Mouse (Mus musculus) thymus, postnatal 10 days (tissue): ENCODE data around the gene Zfp770.
"Not testable (repeated sequence)": the region's sequence is repeated elsewhere in the genome, so short reads cannot be mapped to it uniquely, and the experiment has no call there.

Source experiments
- DNase-seq, 2 experiments: peaks; one replicate each; pipeline ENCODE4 v3.0.0; 2021; ENCODE audit warnings: low spot score in 2 of 2

The Zfp770 gene

DNA sequence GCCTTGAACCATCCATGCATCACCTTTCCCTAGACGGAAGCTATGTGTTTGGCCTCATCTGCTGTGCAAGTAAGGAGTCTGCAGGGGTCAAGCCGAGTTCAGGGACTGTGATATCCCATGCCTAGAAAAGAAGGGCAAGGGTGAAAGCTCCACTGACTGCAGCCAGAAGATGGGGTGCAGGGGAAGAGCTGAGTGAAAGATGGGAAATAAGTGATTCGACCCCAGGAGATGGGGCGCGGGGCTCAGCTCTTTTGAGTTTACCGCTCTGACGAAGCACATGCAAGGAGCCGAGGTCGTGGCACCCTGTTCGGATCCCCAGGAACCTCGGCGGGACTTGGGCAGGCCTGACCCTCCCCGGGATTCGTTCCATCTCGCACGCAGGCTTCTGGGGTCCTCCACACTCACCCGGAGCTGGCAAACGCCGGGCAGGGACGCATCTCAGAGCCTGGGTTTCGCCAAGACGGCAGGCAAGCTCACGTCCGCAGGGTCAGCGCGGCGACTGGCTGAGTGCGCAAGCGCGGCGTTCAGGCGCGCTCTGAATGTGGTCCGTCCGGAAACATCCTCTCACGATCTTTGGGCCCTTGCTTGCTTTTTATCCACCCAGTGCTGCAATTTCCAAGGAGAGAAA, at the start of gene Zfp770:
Zfp770 (minus strand) TSS at position 538 of the 628 bp plus-strand sequence.
- peak; percentile 50 to 65 for DNase-seq

DNA sequence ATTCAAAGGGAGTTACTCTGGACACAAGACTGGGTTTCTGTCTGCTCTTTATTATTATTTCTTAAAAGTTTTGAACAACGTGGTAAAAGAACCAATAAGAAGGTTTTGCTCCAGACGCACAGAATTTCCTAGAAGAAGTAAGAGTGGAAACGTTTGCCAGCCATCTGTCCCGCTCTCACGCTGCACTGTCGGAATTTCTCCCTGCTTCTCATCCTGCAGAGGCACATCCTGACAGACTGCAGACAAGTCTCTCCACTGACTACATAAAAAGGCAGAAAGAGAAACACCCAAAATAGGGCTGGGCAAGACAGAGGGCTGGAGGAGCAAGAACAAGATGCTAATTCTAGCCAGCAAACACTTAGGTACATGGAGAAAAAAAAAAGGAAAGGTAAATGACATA, 48.2 kb upstream of the Zfp770 start:
- no peak for DNase-seq

GRCm38 (mm10) chr2:114237639-114238038, 36.4 kb upstream of the Zfp770 start:
- no peak for DNase-seq

DNA sequence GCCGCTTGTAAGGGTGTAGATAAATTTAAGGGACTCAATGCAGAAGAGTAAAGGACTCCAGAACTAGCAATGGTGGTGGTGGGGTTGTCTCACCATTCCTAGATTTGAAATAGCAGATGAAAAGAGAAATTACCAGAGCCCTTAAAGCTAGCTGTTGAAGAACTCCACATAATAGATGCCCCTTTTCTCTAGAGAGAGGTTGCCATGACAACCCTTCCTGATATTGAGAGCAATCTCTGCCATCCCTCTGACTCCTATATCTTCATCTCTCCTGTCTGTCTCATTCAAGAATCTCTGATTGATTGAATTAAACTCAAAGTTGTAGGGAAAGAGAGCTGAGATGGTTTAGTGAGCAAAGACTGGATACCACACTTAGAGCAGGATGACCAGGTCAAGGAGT, 35.3 kb upstream of the Zfp770 start:
- DNase-seq = no peak

- no peak for DNase-seq
Measured at GRCm38 (mm10) chr2:114235584-114235983, 34.3 kb upstream of the Zfp770 start.

DNA sequence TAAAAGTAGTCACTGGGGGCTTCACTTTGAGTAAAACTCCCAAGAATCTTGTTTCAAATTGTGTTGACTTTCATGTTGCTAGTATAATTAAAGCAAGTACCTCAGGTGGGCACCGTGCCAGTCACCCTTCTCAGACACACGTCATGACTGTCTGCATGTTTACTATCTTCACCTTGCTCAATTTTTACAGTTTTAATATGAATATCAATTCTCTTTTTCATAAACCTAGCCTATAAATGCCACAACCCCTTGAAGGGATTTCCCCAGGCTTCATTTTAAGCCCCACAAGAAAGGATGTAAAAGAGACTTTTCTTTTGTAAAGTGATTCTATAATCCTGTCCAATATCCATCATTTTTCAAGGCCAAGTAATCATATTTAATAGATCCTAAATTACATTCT, 30.0 kb upstream of the Zfp770 start:
- DNase-seq = no peak

DNA sequence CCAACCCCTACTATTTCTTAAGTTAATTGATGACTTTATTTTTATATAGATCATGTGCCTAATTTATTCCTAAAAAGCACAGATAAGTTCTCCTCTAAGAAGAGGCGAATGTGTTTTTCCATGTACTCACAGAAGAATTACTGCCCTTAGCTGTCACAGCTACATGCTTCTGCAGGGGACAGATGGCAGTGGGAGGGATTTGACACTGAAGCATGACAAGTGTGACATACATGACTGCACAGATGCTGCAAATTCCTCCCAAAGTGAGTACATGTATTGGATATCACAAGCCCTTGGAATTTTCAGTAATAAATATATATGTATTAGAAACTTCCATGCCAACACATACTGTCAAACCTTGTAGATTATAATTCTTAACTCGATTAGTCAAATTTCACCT, 27.4 kb upstream of the Zfp770 start:
- no peak for DNase-seq

- no peak for DNase-seq
Measured at GRCm38 (mm10) chr2:114205036-114205435, 3.8 kb upstream of the Zfp770 start.

- DNase-seq = no peak
Measured at GRCm38 (mm10) chr2:114201574-114201973, 305 bp upstream of the Zfp770 start.

DNA sequence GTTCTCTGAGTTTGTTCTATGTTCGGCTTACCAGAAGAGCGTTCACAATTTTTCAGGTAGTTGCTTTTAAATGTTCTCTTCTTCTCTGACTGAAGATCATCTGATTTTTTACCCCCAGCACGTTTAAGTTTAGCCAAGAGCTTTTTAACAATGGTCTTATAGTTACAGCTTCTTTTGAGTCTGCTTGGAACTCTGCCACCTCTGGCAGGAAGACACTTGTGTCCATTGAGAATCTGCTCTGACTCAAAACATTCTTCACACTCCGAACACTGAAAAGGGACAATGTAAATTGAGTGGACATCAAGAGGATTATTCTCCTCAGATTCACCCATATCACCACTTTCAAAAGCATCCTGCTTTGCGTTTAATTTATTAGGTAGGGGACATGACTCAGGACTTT, 4.8 kb downstream of the Zfp770 start:
- no peak for DNase-seq

- not testable (repeated sequence) for DNase-seq
Measured at GRCm38 (mm10) chr2:114186924-114187323, 14.3 kb downstream of the Zfp770 start, which contains the start of gene Aqr. TSS of gene Aqr (minus strand) at chr2:114187024.

DNA sequence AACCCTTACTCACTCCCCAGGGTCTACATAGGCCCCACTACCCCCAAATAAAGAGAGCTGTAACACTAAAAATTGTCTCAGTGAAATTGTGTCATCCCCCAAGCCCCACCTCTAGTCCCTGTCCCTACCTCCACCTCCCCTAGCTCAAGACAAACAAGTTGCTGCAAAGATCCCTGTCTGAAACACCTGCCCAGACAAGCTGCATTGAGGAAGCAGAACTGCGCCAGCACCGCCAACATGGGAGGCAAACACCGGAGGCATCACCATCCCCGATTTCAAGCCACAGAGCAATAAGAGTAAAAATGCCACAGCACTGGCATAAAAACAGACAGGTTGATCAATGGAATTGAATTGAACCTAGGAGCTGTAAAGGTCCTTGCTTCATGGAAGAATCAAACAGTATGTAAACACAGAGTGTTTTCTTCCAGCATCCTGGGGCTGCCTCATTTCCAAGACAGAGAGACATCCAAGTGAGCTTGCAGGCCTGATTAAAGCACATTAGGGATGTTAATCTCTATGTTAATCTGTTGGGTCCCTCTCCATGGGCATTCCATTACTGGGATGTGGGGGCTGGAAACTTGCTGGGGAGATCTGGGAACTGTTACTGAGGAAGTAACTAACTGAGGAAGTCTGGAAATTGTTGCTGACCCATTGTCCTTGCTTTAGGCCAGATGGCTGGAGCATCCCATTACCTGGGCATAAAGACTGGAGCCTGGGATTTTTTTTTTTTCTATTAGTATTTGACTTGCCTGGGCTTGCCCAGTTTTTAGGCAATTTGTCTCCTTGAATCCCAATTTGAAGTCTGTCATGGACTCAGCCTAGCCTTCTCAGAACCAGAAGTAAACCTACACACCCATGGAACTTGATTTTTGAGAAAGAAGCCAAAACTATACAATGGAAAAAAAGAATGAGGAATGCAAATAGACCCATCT, 23.2 kb downstream of the Zfp770 start:
- DNase-seq = no peak

DNA sequence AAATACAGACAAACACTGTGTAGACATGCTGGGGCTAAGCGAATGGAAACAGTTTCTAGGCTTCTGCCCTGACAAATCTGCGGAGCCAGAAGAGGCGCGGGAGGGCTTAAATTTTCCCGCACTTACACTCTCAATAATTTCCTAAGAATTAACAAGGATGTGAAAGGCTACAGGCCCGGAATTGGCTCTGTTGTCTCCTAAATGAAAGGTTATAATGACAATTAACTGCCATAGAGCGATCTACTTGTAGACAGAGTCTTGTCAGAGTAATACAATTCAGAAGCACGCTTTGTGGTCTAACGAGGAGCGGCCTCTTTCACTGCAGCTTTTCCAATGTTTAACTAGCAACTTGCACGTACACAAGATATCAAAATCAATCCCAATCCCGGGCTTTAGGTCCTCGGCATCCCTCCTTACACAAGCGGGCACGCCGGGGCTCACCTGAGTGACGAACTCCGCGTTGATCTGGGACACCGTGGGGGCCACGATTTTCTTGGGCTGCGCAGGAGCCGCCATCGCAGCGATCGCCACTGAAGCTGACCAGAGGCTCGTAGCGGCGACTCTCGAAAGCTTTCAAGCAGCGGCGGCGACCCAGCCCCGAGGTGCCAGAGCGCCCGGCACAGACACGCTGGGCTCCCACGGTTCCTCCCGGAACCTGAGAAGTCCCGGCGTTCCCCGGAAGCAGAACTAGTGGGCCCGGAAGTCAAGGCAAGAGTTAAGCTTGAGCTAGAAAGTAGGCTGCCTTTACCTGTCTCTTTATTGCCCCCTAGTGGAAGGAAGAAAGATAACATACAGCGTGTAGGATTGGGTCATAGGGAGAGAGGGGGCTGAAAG, 26.4 kb downstream of the Zfp770 start:
- peak; percentile 72 for DNase-seq

- DNase-seq = no peak
Measured at GRCm38 (mm10) chr2:114173248-114173647, 28.0 kb downstream of the Zfp770 start.

- no peak for DNase-seq
Measured at GRCm38 (mm10) chr2:114167837-114168236, 33.4 kb downstream of the Zfp770 start.

DNA sequence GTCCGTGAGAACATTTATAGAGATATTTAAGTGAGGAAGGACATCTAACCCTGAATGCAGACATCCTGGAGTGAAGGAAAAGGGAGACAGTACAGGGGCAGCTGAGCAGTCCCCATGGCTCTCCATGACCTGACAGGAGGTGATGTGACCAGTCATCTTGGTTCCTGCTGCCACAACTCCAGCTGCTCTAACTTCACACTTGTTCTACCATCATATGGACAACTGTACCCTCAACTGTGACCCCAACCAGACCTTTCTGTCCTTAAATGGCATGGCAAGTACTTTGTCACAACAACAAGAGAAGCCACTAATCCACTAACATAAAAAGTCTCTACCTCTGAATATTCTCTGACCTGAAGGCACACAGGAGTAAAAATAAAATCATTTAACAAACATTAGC, 39.3 kb downstream of the Zfp770 start:
- no peak for DNase-seq

DNA sequence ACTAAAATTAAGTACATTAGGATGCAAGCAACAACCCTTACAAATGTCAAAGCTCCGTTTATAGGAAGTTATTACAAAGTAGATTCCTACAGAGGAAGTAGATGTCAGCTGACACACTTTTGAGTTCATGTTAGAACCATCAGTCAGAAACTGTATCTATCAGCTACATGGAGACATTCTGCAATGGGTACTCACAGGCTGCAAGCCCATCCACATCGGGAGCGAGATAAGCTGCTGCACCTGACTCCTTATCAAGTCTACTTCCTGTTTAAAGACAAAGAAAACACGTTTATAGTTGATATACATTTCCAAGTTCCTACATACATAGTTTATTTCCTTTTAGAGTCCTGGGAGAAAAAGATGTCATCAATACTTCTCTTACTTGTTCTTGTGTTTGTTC, 43.9 kb downstream of the Zfp770 start:
- DNase-seq = no peak

DNA sequence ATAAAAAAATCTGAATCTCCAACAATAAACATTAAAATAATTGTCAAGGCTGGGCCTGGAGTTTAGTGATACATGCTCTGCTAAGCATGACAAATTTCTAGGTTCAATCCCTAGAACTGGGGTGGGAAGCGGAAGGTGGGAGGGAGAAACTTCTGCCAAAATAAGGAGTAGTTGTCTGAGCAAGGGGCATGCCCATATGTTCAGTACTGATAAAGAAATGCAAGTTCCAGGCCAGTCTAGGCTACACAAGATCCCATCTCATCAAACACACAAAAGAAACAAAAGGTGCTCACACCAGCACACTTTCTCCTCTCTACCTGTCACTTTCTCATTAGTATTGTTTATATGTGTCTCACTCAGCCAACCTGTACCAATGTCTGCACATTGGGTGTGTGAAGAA, 44.6 kb downstream of the Zfp770 start:
- DNase-seq = no peak

GRCm38 (mm10) chr2:114153247-114153646, 48.0 kb downstream of the Zfp770 start:
- no peak for DNase-seq

DNA sequence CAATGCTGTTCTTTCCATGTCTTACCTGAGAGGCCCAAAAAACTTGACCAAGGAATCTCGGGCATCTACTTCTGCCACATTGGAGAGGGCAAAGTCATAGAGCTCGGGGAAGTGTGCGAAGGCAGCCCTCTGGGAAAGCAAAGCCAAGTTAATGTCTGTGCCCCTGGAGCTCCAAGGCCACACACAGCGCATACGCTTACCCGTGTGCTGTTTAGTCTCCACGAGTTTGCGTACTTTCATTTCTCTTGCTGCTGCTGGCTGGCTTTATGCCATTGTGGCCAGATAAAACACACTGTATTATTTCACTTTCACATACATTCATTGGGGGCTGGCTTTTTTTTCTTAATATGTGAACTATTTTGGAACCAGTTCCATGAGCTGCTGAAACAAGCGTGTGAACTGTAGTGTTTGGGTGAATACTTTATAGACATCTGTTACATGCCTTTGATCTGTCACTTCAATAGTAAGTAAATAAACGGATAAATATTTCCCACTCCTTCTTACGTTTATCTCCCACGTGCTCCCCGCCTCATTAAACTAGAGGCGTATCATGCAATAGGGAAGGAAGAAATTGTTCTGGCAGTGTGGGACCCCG, 54.3 kb downstream of the Zfp770 start:
- DNase-seq = no peak

GRCm38 (mm10) chr2:114145315-114145801, 55.9 kb downstream of the Zfp770 start:
- peak; percentile 28 to 54 for DNase-seq

GRCm38 (mm10) chr2:114144915-114145314, 56.4 kb downstream of the Zfp770 start:
- DNase-seq = peak; percentile 39 to 42
